Mouse (Mus musculus): ENCODE measurements around the gene Arhgap1. TPM values are rescaled to one million over a fixed set of nuclear protein-coding genes. Genes with fewer than 3 reads are reported as not detected.

Gene Arhgap1
- polyA plus RNA-seq, 1 experiment from 2014 or later = 168 TPM

GRCm38 (mm10) chr2:91632316-91632715 lies 17.3 kb upstream of the Arhgap1 start:
- ATAC-seq (ENCODE audit: insufficient number of reproducible peaks, low FRiP score) = no peak

GRCm38 (mm10) chr2:91633334-91633977 lies 16.2 kb upstream of the Arhgap1 start:
- Histone ChIP-seq H3K36me3 (no peaks in the 10 kb centered on the region), H3K27ac (ENCODE audit: poor library complexity, severe bottlenecking) (no peak overlapping the region), H3K9ac (no peak overlapping the region), H3K4me3 (no peak overlapping the region), H3K27me3 (replicated peaks) (no peaks in the 10 kb centered on the region), H3K4me2 (no peak overlapping the region), H3K4me1 (replicated peaks) (0 out of 2 replicates have a peak, but pooled peaks cover 3% of the 10 kb centered on the region), H3K9me3 (replicated peaks) (no peaks in the 10 kb centered on the region)
- no peak for ATAC-seq (ENCODE audit: insufficient number of reproducible peaks, low FRiP score)
- 65% methylated on average over 12 of the region's 12 CpGs for WGBS

More at GRCm38 (mm10) chr2:91632316-91632715, 17.3 kb upstream of the Arhgap1 start:
- 83% methylated on average over 5 of the region's 5 CpGs for WGBS
- Histone ChIP-seq H3K27ac (ENCODE audit: poor library complexity, severe bottlenecking) (no peak overlapping the region), H3K27me3 (replicated peaks) (no peaks in the 10 kb centered on the region), H3K4me1 (replicated peaks) (0 out of 2 replicates have a peak, but pooled peaks cover 3% of the 10 kb centered on the region), H3K4me2 (no peak overlapping the region), H3K4me3 (no peak overlapping the region), H3K9me3 (replicated peaks) (no peaks in the 10 kb centered on the region), H3K36me3 (no peaks in the 10 kb centered on the region), H3K9ac (no peak overlapping the region)

- 0 out of 2 replicates have a peak, but pooled peaks cover 3% of the 10 kb centered on the region for H3K4me1 ChIP-seq (replicated peaks)
- no peaks in the 10 kb centered on the region for H3K9me3 ChIP-seq (replicated peaks)
- no peak overlapping the region for H3K9ac ChIP-seq
- H3K4me2 ChIP-seq = no peak overlapping the region
- H3K36me3 ChIP-seq = no peaks in the 10 kb centered on the region
- ATAC-seq (ENCODE audit: insufficient number of reproducible peaks, low FRiP score) = no peak
- WGBS = 60% methylated on average over 9 of the region's 9 CpGs
- H3K27ac ChIP-seq (ENCODE audit: poor library complexity, severe bottlenecking) = no peak overlapping the region
- no peaks in the 10 kb centered on the region for H3K27me3 ChIP-seq (replicated peaks)
- no peak overlapping the region for H3K4me3 ChIP-seq
Observed at GRCm38 (mm10) chr2:91634841-91635240, 14.8 kb upstream of the Arhgap1 start.

GRCm38 (mm10) chr2:91635486-91635885 lies 14.2 kb upstream of the Arhgap1 start:
- 81% methylated on average over 11 of the region's 11 CpGs for WGBS
- Histone ChIP-seq H3K4me2 (no peak overlapping the region), H3K27ac (ENCODE audit: poor library complexity, severe bottlenecking) (no peak overlapping the region), H3K36me3 (no peaks in the 10 kb centered on the region), H3K4me3 (no peak overlapping the region), H3K27me3 (replicated peaks) (no peaks in the 10 kb centered on the region), H3K4me1 (replicated peaks) (0 out of 2 replicates have a peak, but pooled peaks cover 3% of the 10 kb centered on the region), H3K9me3 (replicated peaks) (no peaks in the 10 kb centered on the region), H3K9ac (no peak overlapping the region)
- no peak for ATAC-seq (ENCODE audit: insufficient number of reproducible peaks, low FRiP score)

GRCm38 (mm10) chr2:91636229-91636628 lies 13.4 kb upstream of the Arhgap1 start, which contains the start of gene F2:
Gene F2, minus strand, starts transcription at chr2:91636414.
- Histone ChIP-seq H3K4me2 (no peak within 1 kb of the TSS), H3K27ac (ENCODE audit: poor library complexity, severe bottlenecking) (no peak within 1 kb of the TSS), H3K27me3 (replicated peaks) (no peaks in the 10 kb centered on the region), H3K4me3 (no peak within 1 kb of the TSS), H3K9me3 (replicated peaks) (no peaks in the 10 kb centered on the region), H3K4me1 (replicated peaks) (0 out of 2 replicates have a peak, but pooled peaks cover 3% of the 10 kb centered on the region), H3K9ac (no peak within 1 kb of the TSS), H3K36me3 (no peaks in the 10 kb centered on the region)
- WGBS = 83% methylated on average over 8 of the region's 8 CpGs
- ATAC-seq (ENCODE audit: insufficient number of reproducible peaks, low FRiP score) = no peak

- ATAC-seq (ENCODE audit: insufficient number of reproducible peaks, low FRiP score) = no peak
Observed at GRCm38 (mm10) chr2:91636727-91637338, 12.8 kb upstream of the Arhgap1 start.

GRCm38 (mm10) chr2:91638931-91639330 lies 10.7 kb upstream of the Arhgap1 start:
- ATAC-seq (ENCODE audit: insufficient number of reproducible peaks, low FRiP score) = no peak
- H3K36me3 ChIP-seq = peaks cover 18% of the 10 kb centered on the region
- H3K4me2 ChIP-seq = no peak overlapping the region
- 0 out of 2 replicates have a peak, but pooled peaks cover 3% of the 10 kb centered on the region for H3K4me1 ChIP-seq (replicated peaks)
- no peaks in the 10 kb centered on the region for H3K9me3 ChIP-seq (replicated peaks)
- 79% methylated on average over 6 of the region's 6 CpGs for WGBS
- H3K27me3 ChIP-seq (replicated peaks) = no peaks in the 10 kb centered on the region
- no peak overlapping the region for H3K4me3 ChIP-seq
- H3K9ac ChIP-seq = no peak overlapping the region
- no peak overlapping the region for H3K27ac ChIP-seq (ENCODE audit: poor library complexity, severe bottlenecking)

More at GRCm38 (mm10) chr2:91636727-91637338, 12.8 kb upstream of the Arhgap1 start:
- Histone ChIP-seq H3K27ac (ENCODE audit: poor library complexity, severe bottlenecking) (no peak overlapping the region), H3K27me3 (replicated peaks) (no peaks in the 10 kb centered on the region), H3K9me3 (replicated peaks) (no peaks in the 10 kb centered on the region), H3K4me3 (no peak overlapping the region), H3K4me1 (replicated peaks) (0 out of 2 replicates have a peak, but pooled peaks cover 3% of the 10 kb centered on the region), H3K9ac (no peak overlapping the region), H3K36me3 (peaks cover under 1% of the 10 kb centered on the region; the same call in 1 of the 2 replicates), H3K4me2 (no peak overlapping the region)
- 79% methylated on average over 5 of the region's 5 CpGs for WGBS

- WGBS = 80% methylated on average over 2 of the region's 2 CpGs
- Histone ChIP-seq H3K4me2 (no peak overlapping the region), H3K4me1 (replicated peaks) (no peaks in the 10 kb centered on the region), H3K9me3 (replicated peaks) (no peaks in the 10 kb centered on the region), H3K9ac (no peak overlapping the region), H3K27me3 (replicated peaks) (no peaks in the 10 kb centered on the region), H3K36me3 (peaks cover 58% of the 10 kb centered on the region), H3K27ac (ENCODE audit: poor library complexity, severe bottlenecking) (no peak overlapping the region), H3K4me3 (no peak overlapping the region)
- ATAC-seq (ENCODE audit: insufficient number of reproducible peaks, low FRiP score) = no peak
Observed at GRCm38 (mm10) chr2:91642825-91643415, 6.7 kb upstream of the Arhgap1 start.

- Histone ChIP-seq H3K36me3 (peaks cover 58% of the 10 kb centered on the region), H3K27me3 (replicated peaks) (no peaks in the 10 kb centered on the region), H3K4me1 (replicated peaks) (peaks cover 7% of the 10 kb centered on the region), H3K4me3 (no peak overlapping the region), H3K9ac (no peak overlapping the region), H3K27ac (ENCODE audit: poor library complexity, severe bottlenecking) (no peak overlapping the region), H3K9me3 (replicated peaks) (no peaks in the 10 kb centered on the region), H3K4me2 (no peak overlapping the region)
- 96% methylated on average over 11 of the region's 11 CpGs for WGBS
- ATAC-seq (ENCODE audit: insufficient number of reproducible peaks, low FRiP score) = no peak
Observed at GRCm38 (mm10) chr2:91644021-91644420, 5.6 kb upstream of the Arhgap1 start.

GRCm38 (mm10) chr2:91645354-91645753 lies 4.3 kb upstream of the Arhgap1 start:
- no peak overlapping the region for H3K4me3 ChIP-seq
- WGBS = 93% methylated on average over 15 of the region's 15 CpGs
- H3K9me3 ChIP-seq (replicated peaks) = no peaks in the 10 kb centered on the region
- peaks cover 58% of the 10 kb centered on the region for H3K36me3 ChIP-seq
- no peak for ATAC-seq (ENCODE audit: insufficient number of reproducible peaks, low FRiP score)
- H3K27me3 ChIP-seq (replicated peaks) = no peaks in the 10 kb centered on the region
- no peak overlapping the region for H3K9ac ChIP-seq
- H3K27ac ChIP-seq (ENCODE audit: poor library complexity, severe bottlenecking) = no peak overlapping the region
- H3K4me1 ChIP-seq (replicated peaks) = peaks cover 8% of the 10 kb centered on the region
- H3K4me2 ChIP-seq = no peak overlapping the region

GRCm38 (mm10) chr2:91645811-91646210 lies 3.8 kb upstream of the Arhgap1 start:
- Histone ChIP-seq H3K9ac (no peak overlapping the region), H3K27me3 (replicated peaks) (no peaks in the 10 kb centered on the region), H3K9me3 (replicated peaks) (no peaks in the 10 kb centered on the region), H3K4me3 (no peak overlapping the region), H3K4me1 (replicated peaks) (peaks cover 10% of the 10 kb centered on the region), H3K36me3 (peaks cover 58% of the 10 kb centered on the region), H3K4me2 (no peak overlapping the region), H3K27ac (ENCODE audit: poor library complexity, severe bottlenecking) (no peak overlapping the region)
- 97% methylated on average over 11 of the region's 11 CpGs for WGBS
- ATAC-seq (ENCODE audit: insufficient number of reproducible peaks, low FRiP score) = no peak

Measured in heart, embryonic 12.5 days (tissue).